Mouse (Mus musculus): ENCODE data around the gene Vps4a. TPM values are rescaled to one million over a fixed set of nuclear protein-coding genes. Genes with fewer than 3 reads are reported as not detected.

The Vps4a gene
- total RNA-seq, 2 experiments from 2014 or later: 115 to 125 TPM

Other genes starting within 250 kb of the Vps4a start
- gene Has3, start 161.0 kb upstream of the Vps4a start, total RNA-seq (2021): 1 to 10 TPM; 2.2 to 2.4 TPM
- gene Utp4, start 137.6 kb upstream of the Vps4a start, total RNA-seq (2021): 10 to 100 TPM; 33.2 to 33.6 TPM
- 10 to 100 TPM; 12.5 to 16.8 TPM for gene Sntb2, start 95.5 kb upstream of the Vps4a start, total RNA-seq (2021)
- gene Pdf, start 17.4 kb downstream of the Vps4a start, total RNA-seq (2021): 10 to 100 TPM; 25.1 to 26.8 TPM
- gene Cog8, start 25.5 kb downstream of the Vps4a start, total RNA-seq (2021): 10 to 100 TPM; 25.8 to 27.2 TPM
- 10 to 100 TPM; 43.0 to 46.6 TPM for gene Nip7, start 25.7 kb downstream of the Vps4a start, total RNA-seq (2021)
- gene Tmed6, start 34.4 kb downstream of the Vps4a start, total RNA-seq (2021): not detected
- 10 to 100 TPM; 33.8 to 35.0 TPM for gene Terf2, start 65.3 kb downstream of the Vps4a start, total RNA-seq (2021)
- 10 to 100 TPM; 87.1 to 89.4 TPM for gene Cyb5b, start 119.4 kb downstream of the Vps4a start, total RNA-seq (2021)

All from left cerebral cortex, postnatal 25 days (tissue).